Mouse (Mus musculus) layer of hippocampus, adult 9-11 months (tissue): ENCODE measurements at regions not wholly inside any gene's neighbourhood (a gene's known extent, or its start where the extent isn't known, plus 50 kb on each side); places are given as distances from the start of the nearest gene placed in this dataset.
A peak's percentile ranks its signal among the peaks of the same experiment; 100 is the strongest.

Experiments used
- DNase-seq: peaks from one replicate; pipeline ENCODE4 v3.0.0; 2022

GRCm38 (mm10) chr8:116116625-116117024 is 388.1 kb upstream of the Dynlrb2 start:
- no peak for DNase-seq

GRCm38 (mm10) chr8:116115811-116116372 is 388.9 kb upstream of the Dynlrb2 start:
- peak; percentile 46 for DNase-seq

- DNase-seq, result no peak
Observed at GRCm38 (mm10) chr8:116114978-116115377, 389.8 kb upstream of the Dynlrb2 start.

- DNase-seq, result no peak
Observed at GRCm38 (mm10) chr8:116114502-116114901, 390.3 kb upstream of the Dynlrb2 start.

- peak; percentile 11 for DNase-seq
Observed at GRCm38 (mm10) chr8:116111168-116111567, 393.6 kb upstream of the Dynlrb2 start.

- DNase-seq, result no peak
Observed at GRCm38 (mm10) chr8:116096666-116097065, 389.1 kb upstream of the Maf start.

- no peak for DNase-seq
Observed at GRCm38 (mm10) chr8:116083156-116083555, 375.6 kb upstream of the Maf start.

- no peak for DNase-seq
Observed at GRCm38 (mm10) chr8:116078849-116079407, 371.3 kb upstream of the Maf start.

GRCm38 (mm10) chr8:116071497-116071896 is 363.9 kb upstream of the Maf start:
- DNase-seq, result no peak

GRCm38 (mm10) chr8:116069538-116069937 is 361.9 kb upstream of the Maf start:
- no peak for DNase-seq

GRCm38 (mm10) chr8:116067978-116068375 is 360.4 kb upstream of the Maf start:
- no peak for DNase-seq

GRCm38 (mm10) chr8:116067182-116067977 is 359.8 kb upstream of the Maf start:
- DNase-seq, result no peak

GRCm38 (mm10) chr8:116065871-116066270 is 358.3 kb upstream of the Maf start:
- DNase-seq, result no peak

GRCm38 (mm10) chr8:116065327-116065726 is 357.7 kb upstream of the Maf start:
- peak; percentile 48 for DNase-seq

GRCm38 (mm10) chr8:116064562-116064961 is 357.0 kb upstream of the Maf start:
- DNase-seq, result no peak

- no peak for DNase-seq
Observed at GRCm38 (mm10) chr8:116063541-116063940, 355.9 kb upstream of the Maf start.

GRCm38 (mm10) chr8:116053483-116053882 is 345.9 kb upstream of the Maf start:
- DNase-seq, result peak; percentile 41

- no peak for DNase-seq
Observed at GRCm38 (mm10) chr8:116053043-116053442, 345.4 kb upstream of the Maf start.

- DNase-seq, result no peak
Observed at GRCm38 (mm10) chr8:116048480-116048879, 340.9 kb upstream of the Maf start.

GRCm38 (mm10) chr8:116046859-116047258 is 339.3 kb upstream of the Maf start:
- no peak for DNase-seq

- DNase-seq, result no peak
Observed at GRCm38 (mm10) chr8:116045526-116045925, 337.9 kb upstream of the Maf start.

GRCm38 (mm10) chr8:116043381-116043780 is 335.8 kb upstream of the Maf start:
- DNase-seq, result no peak

GRCm38 (mm10) chr8:116030966-116031365 is 323.4 kb upstream of the Maf start:
- DNase-seq, result no peak

GRCm38 (mm10) chr8:116025321-116025720 is 317.7 kb upstream of the Maf start:
- DNase-seq, result peak; percentile 7
